Mouse (Mus musculus): ENCODE results near the gene Sulf2.

The Sulf2 gene

GRCm38 (mm10) chr2:166175552-166176136, 20.2 kb upstream of the Sulf2 start:
- DNase-seq (ENCODE audit: inconsistent ontology term): no peak

GRCm38 (mm10) chr2:166175145-166175544, 19.7 kb upstream of the Sulf2 start:
- DNase-seq (ENCODE audit: inconsistent ontology term): peak; percentile 22

DNA sequence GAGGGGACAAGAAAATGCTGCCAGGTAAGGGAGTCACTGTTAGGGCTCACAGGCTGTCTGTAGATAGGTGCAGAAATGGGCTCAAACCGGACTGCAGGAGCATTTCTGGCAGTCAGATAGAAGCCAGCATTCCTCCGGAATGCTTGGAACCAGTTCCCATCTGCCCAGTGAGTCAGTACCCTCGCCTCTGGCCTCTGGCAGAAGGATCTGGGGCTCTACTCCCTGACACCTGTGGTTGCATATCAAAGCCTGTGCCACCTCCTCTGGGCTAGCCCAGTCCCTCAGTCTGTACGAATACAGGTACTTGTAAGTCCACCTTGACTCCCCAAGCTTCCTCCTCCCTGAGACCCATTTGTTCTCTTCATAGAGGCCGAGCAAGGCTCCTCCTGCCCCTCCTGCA, 17.7 kb upstream of the Sulf2 start:
- no peak for DNase-seq (ENCODE audit: inconsistent ontology term)

GRCm38 (mm10) chr2:166170173-166170572, 14.7 kb upstream of the Sulf2 start:
- no peak for DNase-seq (ENCODE audit: inconsistent ontology term)

GRCm38 (mm10) chr2:166168868-166169267, 13.4 kb upstream of the Sulf2 start:
- peak; percentile 77 for DNase-seq (ENCODE audit: inconsistent ontology term)

- peak; percentile 57 for DNase-seq (ENCODE audit: inconsistent ontology term)
These were observed 11.9 kb upstream of the Sulf2 start for GRCm38 (mm10) chr2:166167387-166167786.

GRCm38 (mm10) chr2:166165396-166165795, 9.9 kb upstream of the Sulf2 start:
- DNase-seq (ENCODE audit: inconsistent ontology term): no peak

DNA sequence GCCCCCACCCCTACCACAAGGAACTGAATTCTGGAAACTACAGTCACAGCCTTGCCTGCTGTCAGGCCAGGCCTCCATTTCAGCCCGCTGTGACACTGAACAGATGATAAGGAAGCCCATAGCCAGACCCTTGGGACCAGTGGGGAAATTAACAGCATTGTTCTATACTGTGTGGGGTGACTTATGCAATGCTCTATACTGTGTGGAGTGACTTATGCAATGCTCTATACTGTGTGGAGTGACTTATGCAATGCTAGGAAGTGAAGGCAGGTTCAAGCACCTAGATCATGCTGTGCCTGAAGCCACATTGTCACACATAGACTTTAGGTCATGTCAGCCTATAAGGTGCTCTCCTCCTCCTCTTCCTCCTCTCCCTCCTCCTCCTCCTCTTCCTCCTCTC, 9.1 kb upstream of the Sulf2 start:
- no peak for DNase-seq (ENCODE audit: inconsistent ontology term)

GRCm38 (mm10) chr2:166163917-166164316, 8.5 kb upstream of the Sulf2 start:
- DNase-seq (ENCODE audit: inconsistent ontology term): no peak

GRCm38 (mm10) chr2:166163252-166163651, 7.8 kb upstream of the Sulf2 start:
- no peak for DNase-seq (ENCODE audit: inconsistent ontology term)

GRCm38 (mm10) chr2:166162160-166162559, 6.7 kb upstream of the Sulf2 start:
- no peak for DNase-seq (ENCODE audit: inconsistent ontology term)

- no peak for DNase-seq (ENCODE audit: inconsistent ontology term)
These were observed 3.8 kb upstream of the Sulf2 start for GRCm38 (mm10) chr2:166159276-166159675.

DNA sequence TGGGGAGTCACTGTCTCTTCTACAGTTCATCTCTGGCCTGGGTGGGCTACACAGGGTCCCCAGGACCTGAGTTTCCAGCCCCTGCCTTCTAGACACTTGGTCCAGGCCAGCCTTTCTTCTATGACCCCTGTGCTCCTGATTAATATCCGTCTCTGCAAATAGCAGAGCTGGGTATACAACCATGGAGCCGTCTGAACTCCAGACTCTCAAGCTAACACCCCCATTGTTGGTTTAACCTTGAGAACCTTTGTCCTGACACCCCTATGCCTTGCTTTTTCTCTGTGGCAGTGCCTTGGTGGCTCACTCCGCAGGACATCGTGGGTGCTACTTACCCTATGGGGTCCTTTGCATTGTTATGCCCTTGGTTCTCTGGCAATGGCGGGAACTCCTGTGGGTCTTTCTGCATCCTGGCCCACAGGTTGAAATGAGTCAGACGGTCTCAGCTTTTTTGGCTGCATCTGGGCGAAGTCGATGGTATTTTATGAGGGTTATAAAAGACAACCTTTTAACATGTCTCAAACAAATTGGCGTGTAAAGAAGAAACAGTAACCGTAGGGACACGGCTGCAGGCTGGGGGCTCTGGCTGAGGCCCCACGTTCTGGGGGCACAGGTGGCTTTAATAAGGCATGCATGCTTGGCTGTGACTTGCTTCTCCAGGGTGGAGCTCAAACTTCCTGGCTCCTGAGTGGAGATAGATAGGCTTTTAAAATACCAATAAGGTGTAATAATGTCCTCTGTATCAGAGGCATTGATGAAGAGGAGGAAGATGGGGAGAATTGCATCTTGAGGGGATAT, 2.5 kb upstream of the Sulf2 start:
- no peak for DNase-seq (ENCODE audit: inconsistent ontology term)

DNA sequence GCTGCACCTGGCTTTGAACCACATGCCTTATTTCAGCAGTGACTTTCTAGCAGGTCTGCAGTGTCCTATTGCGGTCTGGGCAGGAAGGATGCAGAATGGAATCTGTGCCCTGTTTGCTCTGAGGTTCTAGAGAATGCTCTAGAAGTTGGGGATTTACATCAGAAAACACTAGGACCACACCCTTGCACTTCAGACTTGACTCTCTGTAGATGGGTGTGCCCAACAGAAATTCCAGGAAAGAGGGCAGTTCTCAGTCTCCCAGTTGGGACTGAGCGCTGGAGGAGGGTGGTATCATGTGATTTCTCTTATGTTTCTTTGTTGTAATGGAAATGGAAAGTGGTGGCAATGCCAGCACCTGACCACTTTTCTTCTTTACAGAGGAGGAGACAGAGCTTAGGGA, 1.7 kb upstream of the Sulf2 start:
- DNase-seq (ENCODE audit: inconsistent ontology term): no peak

DNA sequence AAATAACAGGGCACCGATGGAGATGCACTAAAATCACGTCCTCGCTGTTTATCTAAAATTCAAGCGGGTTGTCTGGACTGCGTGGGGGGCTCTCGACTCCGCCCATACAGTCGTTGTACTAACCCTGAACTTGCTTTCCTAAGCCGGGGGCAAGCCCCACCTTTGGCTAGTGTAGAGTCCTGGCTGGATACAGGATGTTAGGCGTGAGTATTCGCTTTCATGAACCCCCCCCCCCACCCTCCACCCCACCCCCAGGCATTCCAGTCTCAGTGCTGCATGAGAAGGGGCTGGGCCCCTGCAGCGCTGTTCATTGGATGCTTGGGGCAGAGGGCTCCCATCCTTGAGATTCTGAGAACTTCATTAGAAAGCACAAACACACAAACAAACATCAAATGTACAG, 659 bp upstream of the Sulf2 start:
- DNase-seq (ENCODE audit: inconsistent ontology term): no peak

- DNase-seq (ENCODE audit: inconsistent ontology term): peak; percentile 77
These were observed 562 bp downstream of the Sulf2 start for GRCm38 (mm10) chr2:166154749-166155453.

DNA sequence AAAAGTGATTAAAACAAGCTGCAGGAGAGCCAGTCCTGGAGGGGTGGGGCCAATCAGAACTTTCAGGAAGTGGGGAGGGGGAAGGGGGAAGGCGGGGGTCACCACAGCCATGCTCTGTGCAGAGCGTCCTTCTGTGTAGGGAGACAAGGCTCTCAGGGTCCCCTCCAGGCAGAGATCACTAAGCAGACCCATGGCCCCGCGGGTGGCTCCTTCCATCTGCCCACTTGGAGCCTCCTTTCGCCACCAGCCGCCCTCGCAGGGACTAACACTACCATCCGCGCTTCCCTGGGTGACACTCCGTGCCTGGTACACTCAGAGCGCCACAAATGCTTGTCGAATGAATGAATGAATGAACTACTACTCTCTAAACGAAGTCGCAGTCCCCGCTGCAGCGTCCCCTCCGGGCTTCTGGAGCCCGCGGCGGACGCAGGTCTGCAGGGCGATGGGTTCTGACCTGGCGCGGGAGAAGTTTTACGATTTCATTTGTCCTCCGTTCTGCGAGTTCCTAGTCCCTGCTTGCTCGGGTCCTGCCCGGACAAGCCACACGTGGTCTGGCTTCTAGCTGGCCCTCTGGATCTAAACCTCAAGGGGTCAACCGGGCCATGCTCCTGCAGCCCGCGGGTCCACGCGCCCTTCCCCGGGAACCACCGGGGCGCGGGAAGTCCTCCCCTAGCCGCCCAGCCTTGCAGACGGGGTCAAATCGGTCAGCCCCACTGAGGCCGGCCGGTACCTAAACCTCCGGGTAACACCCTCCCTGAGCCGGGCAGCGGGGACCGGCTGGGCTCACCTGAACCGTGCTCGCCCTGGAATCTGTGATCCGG, 1.4 kb downstream of the Sulf2 start:
- peak; percentile 68 for DNase-seq (ENCODE audit: inconsistent ontology term)

DNA sequence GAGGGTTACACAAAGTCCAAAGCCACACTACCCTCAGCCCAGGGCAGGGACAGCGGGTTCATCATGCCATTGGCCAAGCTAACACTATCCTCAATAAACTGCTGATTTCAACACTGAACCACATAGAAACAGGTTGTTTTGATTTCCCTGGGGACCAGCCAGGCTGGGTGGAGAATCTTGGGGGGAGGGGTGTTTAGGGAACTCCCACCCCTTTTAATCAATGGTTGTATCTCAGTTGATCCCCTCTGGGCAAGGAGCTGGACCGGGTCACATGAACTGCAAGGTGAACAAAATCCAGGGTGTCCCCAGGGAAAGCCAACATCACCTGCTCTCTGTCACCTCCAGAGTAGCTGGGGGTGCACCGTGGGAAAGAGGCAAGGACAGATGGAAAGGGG, 2.1 kb downstream of the Sulf2 start:
- no peak for DNase-seq (ENCODE audit: inconsistent ontology term)

DNA sequence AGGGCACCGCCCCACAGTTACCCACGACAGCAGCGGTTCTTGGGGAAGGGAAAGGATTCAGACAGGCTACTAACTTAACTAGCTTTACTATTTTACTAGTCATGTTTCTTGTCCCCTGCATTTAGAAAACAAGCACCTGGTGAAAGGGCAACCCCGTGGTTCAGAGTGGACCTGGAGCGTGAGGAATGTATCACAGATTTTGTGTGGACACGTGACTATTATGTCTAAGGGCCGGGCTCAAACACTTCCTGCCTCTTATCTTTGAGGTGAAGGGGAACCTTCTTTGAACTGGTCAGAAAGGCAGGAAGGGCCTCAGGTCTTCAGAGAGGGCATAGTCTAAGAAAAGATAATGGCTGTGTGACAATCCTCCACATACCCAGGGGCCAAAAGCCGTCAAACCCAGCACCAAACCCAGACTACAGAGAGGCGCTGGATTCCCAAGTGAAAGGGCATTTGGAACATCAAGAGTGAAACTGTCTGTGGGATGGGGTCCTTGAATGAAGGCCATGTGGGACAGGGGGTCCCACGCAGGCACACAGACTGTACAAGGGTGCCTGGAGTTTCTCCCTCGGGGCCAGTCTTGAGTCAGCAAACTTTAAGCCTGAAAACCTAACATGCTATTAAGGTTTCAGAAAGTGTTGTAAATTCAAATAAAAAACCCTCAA, 2.6 kb downstream of the Sulf2 start:
- DNase-seq (ENCODE audit: inconsistent ontology term): no peak

- peak; percentile 92 for DNase-seq (ENCODE audit: inconsistent ontology term)
These were observed 3.7 kb downstream of the Sulf2 start for GRCm38 (mm10) chr2:166151510-166152473.

Measured in Muller cell, postnatal 12 days (primary cell).